Mouse (Mus musculus) E14TG2a.4 (cell line): ENCODE measurements around the gene Rsrp1.
A peak's percentile ranks its signal among the peaks of the same experiment; 100 is the strongest.

Source experiments
- H3K27me3 ChIP-seq: 2 replicates; pipeline ENCODE4 v1.6.1; 2014; ENCODE audit warnings: low read length, control low read depth; ENCODE audit not compliant: insufficient read depth
- H3K36me3 ChIP-seq: 2 replicates; pipeline ENCODE4 v1.6.1; 2014; ENCODE audit warnings: low read length, control low read depth; ENCODE audit not compliant: insufficient read depth
- H3K4me1 ChIP-seq: replicated peaks from 2 replicates; pipeline ENCODE4 v1.6.1; 2014; ENCODE audit warnings: low read depth, low read length, control low read depth
- H3K4me3 ChIP-seq: replicated peaks from 2 replicates; pipeline ENCODE4 v1.5.1; 2014; ENCODE audit warnings: mild to moderate bottlenecking, low read length
- H3K9me3 ChIP-seq: 2 replicates; pipeline ENCODE4 v1.6.1; 2014; ENCODE audit warnings: low read length, control low read depth
- CTCF ChIP-seq: conservative IDR thresholded peaks from 2 replicates; pipeline ENCODE4 v1.5.1; 2014; ENCODE audit warnings: low read length
- NANOG ChIP-seq: IDR thresholded peaks from 2 replicates; pipeline ENCODE4 v1.6.1; 2014; ENCODE audit warnings: borderline replicate concordance, low read length, mixed read lengths
- POU5F1 ChIP-seq: IDR thresholded peaks from 2 replicates; pipeline ENCODE4 v1.6.1; 2014; ENCODE audit warnings: low read length, borderline replicate concordance

Gene Rsrp1

DNA sequence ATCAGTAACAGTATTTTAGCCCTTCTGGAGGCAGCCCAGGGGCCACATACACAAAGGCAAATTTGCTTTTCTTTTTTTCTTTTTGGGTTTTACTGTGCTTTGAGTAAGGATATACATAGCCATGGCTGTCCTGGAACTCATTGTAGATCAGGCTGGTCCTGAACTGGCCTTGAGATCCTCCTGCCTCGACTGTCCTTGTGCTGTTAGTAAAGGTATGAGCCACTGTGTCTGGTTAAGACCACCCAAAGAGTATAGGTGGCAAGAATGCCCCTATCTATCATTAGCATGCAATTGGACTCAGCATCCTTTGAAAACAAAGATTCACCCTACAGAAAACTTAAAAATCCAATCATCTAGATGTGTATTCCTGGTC, 5.1 kb downstream of the Rsrp1 start:
- TF ChIP-seq NANOG (no peak), CTCF (no peak), POU5F1 (no peak)
- Histone ChIP-seq H3K36me3 (peaks cover 65% of the 10 kb centered on the region), H3K4me3 (no peak overlapping the region), H3K27me3 (no peaks in the 10 kb centered on the region), H3K4me1 (peaks cover 52% of the 10 kb centered on the region), H3K9me3 (no peaks in the 10 kb centered on the region)

DNA sequence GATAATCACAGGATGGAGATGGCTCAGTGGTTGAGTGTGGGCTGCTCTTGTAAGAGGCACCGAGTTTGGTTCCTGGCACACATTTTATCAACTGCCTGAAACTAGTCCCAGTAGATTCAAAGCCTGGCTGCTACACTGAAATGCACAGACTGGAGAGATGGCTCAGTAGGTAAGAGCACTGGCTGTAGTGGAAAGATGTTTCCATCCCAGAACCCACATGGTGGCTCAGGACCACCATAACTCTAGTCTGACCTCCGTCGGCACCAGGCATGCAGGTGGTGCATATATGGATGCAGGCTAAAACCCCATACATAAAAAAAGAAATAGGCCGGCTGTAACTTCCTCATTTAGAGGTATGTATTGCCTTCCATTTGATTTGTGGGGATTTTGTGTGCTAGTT, 6.1 kb downstream of the Rsrp1 start:
- Histone ChIP-seq H3K27me3 (no peaks in the 10 kb centered on the region), H3K36me3 (peaks cover 71% of the 10 kb centered on the region), H3K4me3 (no peak overlapping the region), H3K4me1 (peaks cover 60% of the 10 kb centered on the region), H3K9me3 (no peaks in the 10 kb centered on the region)
- TF ChIP-seq CTCF (no peak), POU5F1 (no peak), NANOG (no peak)

DNA sequence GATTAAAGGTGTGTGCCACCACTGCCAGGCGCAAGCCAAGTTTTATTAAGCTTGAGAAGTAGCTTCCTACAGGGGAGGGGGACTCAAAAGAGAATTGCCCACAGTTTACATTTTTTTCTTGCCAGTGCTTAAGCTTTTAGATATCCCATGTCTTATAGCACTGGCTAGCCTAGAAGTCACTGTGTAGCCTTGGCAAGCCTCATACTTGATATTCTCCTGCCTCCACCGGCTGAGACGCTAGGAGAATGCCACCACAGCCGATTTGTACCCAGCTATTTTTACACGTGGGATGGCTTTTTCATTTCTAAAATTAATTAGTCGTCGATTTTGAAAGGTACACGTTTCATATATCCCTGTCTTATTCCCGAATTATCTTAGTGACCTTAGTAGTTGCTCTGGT, 6.8 kb downstream of the Rsrp1 start:
- Histone ChIP-seq H3K4me1 (peaks cover 53% of the 10 kb centered on the region), H3K27me3 (no peaks in the 10 kb centered on the region), H3K36me3 (peaks cover 71% of the 10 kb centered on the region), H3K9me3 (no peaks in the 10 kb centered on the region), H3K4me3 (peak overlapping the region; percentile 99)
- TF ChIP-seq CTCF (no peak), POU5F1 (no peak), NANOG (no peak)

DNA sequence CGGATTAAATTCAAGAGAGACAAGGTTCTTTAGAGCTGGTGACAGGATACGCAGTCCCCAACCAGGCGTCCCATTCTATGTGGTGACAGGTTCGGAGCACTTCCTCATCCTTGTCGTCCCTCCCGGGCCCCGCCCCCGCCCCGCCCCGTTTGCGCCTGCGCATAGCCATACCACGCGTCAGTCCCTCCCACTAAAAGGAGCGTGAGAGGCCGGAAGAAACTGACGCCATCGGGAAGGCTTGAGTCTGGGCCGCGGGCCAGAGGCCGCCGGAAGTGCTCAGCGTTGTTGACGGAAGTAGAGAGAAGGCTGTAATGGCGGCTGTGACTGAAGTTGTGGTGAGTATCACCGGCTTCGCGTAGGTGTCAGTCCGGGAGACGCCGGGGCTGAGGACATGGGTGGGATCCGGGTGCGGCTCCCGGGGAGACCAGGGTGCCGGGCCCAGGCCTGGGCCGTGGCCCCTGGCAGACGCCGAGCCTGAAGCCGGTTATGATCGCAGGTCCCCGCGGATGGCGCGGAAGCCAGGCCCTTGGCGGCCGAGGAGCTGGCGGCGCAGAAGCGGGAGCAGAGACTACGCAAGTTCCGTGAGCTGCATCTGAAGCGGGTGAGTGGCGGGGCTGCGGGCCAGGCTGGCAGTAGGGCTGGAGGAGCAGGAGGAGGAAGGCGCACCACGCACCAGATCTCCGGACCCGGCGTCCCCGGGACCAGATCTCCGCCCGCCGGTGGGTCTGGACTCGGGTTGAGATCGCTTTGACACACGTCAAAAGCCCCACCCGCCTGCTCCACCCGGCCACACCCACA, 7.5 kb downstream of the Rsrp1 start, which contains the start of gene Syf2:
Gene Syf2 (plus strand): TSS at position 215 of the 798 bp plus-strand sequence.
- TF ChIP-seq CTCF = no peak
- no peak for TF ChIP-seq POU5F1
- no peak for TF ChIP-seq NANOG
- Histone ChIP-seq H3K4me3 (peak within 1 kb of the TSS; percentile 99), H3K27me3 (no peaks in the 10 kb centered on the region), H3K9me3 (no peaks in the 10 kb centered on the region), H3K4me1 (peaks cover 46% of the 10 kb centered on the region), H3K36me3 (peaks cover 71% of the 10 kb centered on the region)

DNA sequence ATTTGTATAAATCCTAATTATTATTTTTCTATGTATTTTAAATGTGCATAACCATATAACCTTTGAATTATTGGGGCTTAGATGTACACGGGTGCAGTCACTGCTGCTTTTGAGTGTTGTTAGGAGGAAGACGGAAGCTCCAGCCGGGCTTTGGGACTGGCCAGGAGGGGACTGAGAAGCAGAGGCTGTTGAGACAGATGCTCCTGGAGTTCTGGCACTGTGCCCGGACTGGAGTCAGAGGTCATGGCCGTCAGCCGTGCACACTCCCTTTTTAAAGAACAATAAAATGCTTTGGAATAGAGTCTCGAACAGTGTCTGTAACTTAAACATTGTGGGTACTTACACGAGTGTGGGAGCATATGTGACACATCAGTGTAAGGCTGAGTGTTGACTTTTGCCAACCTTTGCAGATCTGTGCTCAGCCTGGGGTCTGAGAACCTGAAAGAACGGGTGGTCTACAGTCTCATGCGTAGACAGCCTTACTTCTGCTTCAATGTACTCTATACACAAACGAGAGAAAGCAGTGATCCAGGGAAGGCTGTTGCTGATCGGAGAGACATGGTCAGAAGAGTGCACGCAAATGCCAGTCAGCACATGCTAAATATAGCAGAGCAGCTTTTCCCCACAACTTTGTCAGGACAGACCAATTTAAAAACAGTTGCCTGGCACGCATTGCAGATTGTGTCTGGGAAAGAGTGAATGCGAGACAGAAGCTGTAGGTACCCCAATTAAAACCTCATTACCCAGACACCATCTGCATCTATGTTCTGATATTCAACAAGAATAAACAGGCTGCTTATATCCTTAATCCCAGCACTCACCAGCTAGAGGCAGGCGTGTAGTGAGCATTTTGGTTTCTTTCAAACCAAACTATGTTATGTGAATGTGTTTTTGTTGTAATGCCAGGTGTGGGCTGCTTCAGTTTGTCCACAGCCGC, 14.1 kb downstream of the Rsrp1 start:
- Histone ChIP-seq H3K27me3 (peaks cover 3% of the 10 kb centered on the region; the same call in 1 of the 2 replicates), H3K4me1 (peaks cover 29% of the 10 kb centered on the region), H3K4me3 (no peak overlapping the region), H3K36me3 (peaks cover 56% of the 10 kb centered on the region), H3K9me3 (no peaks in the 10 kb centered on the region)
- TF ChIP-seq CTCF = no peak
- TF ChIP-seq POU5F1 = no peak
- TF ChIP-seq NANOG = no peak

DNA sequence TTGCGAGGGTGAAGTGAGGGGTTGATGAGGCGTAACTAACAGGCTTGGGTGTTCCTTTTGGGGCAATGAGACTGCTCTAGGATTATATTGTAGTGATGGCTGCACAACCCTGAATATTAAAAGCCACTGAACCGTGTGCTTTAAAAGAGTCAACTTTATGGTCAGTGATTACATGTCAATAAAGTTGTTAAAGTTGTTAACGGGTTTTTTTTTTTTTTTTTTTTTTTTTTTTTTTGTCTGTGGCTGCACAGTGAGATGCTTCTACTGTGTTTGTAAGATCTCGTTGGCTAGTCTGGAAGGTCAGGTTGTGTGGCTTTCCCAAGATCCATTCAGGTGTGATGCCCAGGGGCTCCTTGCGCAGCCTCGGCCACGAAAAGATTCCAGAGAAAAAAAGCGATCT, 16.5 kb downstream of the Rsrp1 start:
- peaks cover 32% of the 10 kb centered on the region for H3K36me3 ChIP-seq
- TF ChIP-seq NANOG = no peak
- TF ChIP-seq CTCF = no peak
- no peak for TF ChIP-seq POU5F1
- no peak overlapping the region for H3K4me3 ChIP-seq
- H3K27me3 ChIP-seq = peaks cover 25% of the 10 kb centered on the region
- peaks cover 34% of the 10 kb centered on the region for H3K4me1 ChIP-seq
- no peaks in the 10 kb centered on the region for H3K9me3 ChIP-seq

DNA sequence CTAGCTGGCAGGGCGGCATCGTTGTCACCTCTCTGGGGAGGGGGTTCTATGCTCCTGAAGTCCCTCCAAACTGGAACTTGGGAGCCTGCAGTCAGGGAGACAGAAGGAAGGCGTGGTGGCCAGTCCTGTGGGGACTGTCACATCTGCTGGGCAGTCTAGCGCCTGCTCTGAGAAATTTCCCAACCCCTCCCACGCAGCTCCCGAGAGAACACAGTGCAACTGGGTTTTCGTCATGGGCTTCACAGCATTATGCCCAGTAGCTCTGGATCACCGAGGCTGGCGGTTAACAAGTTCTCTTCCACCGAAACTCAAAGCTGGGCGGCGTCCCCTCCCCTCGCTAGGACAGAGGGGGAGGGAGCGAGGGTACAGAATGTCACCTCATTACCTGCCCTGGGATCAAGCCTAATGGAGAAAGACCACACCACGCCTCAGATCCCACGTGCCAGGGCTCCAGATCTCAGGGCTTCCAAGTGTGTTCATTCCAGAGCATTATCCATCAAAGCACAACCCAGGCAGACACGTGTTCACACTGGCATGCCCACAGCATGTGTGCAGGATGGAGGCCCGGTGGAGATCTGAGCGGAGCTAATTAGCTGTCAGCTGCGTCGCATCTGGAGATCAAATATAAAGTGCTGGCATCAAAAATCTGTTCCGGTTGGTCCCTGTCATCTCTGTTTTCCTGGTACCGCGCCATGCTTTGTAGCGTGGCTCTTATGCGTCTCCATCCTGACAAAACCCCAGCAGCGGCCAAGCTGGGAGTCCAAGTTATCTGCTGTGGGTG, 20.6 kb downstream of the Rsrp1 start:
- Histone ChIP-seq H3K9me3 (no peaks in the 10 kb centered on the region), H3K27me3 (peaks cover 27% of the 10 kb centered on the region), H3K4me1 (peaks cover 45% of the 10 kb centered on the region), H3K36me3 (no peaks in the 10 kb centered on the region), H3K4me3 (peak overlapping the region; percentile 24; the same call in 1 of the 2 replicates)
- TF ChIP-seq CTCF = no peak
- no peak for TF ChIP-seq NANOG
- TF ChIP-seq POU5F1 = no peak

DNA sequence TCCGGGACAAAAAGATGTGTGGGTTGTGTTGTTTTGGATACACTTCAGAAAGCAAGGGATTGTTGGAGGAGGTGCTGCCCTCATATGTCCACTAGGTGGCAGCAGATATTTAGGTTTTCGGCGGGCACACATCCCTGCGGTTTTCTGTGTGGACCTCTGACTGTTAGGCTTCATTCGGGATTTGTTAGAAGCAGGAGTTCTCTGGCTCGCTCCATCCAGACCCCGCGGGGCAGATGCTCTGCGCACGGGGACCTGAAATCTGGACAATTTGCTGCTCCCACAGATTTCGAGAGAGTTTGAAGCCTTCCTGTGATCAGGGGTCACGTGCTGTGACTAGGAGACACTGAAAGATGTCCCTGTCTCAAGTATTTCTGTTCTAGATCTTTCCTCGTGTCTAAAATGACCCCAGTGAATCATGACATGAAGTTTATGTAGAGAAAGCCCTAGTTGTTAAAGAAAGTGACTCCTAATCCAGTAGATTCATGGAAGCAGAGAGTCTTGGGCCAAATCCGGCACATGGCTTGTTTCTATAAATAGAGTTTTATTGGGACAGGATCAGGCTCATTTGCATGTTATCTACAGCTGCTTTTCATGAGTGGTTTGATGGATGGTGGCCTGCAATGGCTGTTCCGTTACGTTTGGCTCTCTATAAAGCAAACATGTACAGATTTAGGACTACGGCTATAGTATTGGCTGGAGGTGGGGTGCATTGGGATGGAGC, 22.8 kb downstream of the Rsrp1 start:
- H3K27me3 ChIP-seq = peaks cover 26% of the 10 kb centered on the region
- H3K4me1 ChIP-seq = peaks cover 37% of the 10 kb centered on the region
- TF ChIP-seq CTCF (peak; percentile 90), NANOG (no peak)
- H3K9me3 ChIP-seq = no peaks in the 10 kb centered on the region
- H3K36me3 ChIP-seq = no peaks in the 10 kb centered on the region
- no peak overlapping the region for H3K4me3 ChIP-seq
